In genomic region chr3:52396951-52397615, GRCm38 (mm10) we compare ENCODE assay signal across 13 mouse cellular contexts.
DNase-seq lines count a peak whose midpoint lies in the region; ATAC-seq and TF ChIP-seq lines count a peak whose summit lies in the region.
"Had no signal": no experiment of that assay in that cellular context is flagged by ENCODE, and none has a peak within 500 bp of the region (broad histone marks: within the 10 kb centered on the region; RNA-seq: fewer than 3 reads in every experiment).

No protein-coding gene starts in this region.

- no peak overlapping the region for H3K4me3 ChIP-seq in thymus, adult 2 months (ENCODE audit: control insufficient read depth, insufficient read depth, low read length)
- H3K4me3 ChIP-seq: erythroblast, embryonic 14.5 days; heart, embryonic 15.5 days had no signal

- no peak for TF ChIP-seq CTCF in thymus, adult 2 months (IDR thresholded peaks at IDR 0.05; ENCODE audit: borderline replicate concordance, control insufficient read depth, extremely low read depth, insufficient read depth, low read length, poor library complexity)

- H3K4me1 ChIP-seq in thymus, adult 2 months (replicated peaks; ENCODE audit: control insufficient read depth, insufficient read depth, low read length), result peaks cover 61% of the 10 kb centered on the region

- no peaks in the 10 kb centered on the region for H3K27me3 ChIP-seq in thymus, adult 2 months (ENCODE audit: control insufficient read depth, insufficient read depth, low read length)
- H3K27me3 ChIP-seq: heart, embryonic 15.5 days had no signal

- no peak for TF ChIP-seq POLR2A in thymus, adult 2 months (IDR thresholded peaks at IDR 0.05; ENCODE audit: control insufficient read depth, extremely low read depth, insufficient read depth, low read length, poor library complexity)

- intact Hi-C loops in heart, postnatal 25 days (cut with DNase I), result no loop called here

- DNase-seq in CD4-positive, CD25-positive, alpha-beta regulatory T cell, adult 2 months (ENCODE audit: low read depth, low spot score), result peak; percentile 42
- DNase-seq in T-cell, adult 2 months (ENCODE audit: low spot score), result peak; percentile 36
- DNase-seq in cerebellum, postnatal 14 days, result peak; percentile 73 to 85
- DNase-seq in thymus, adult 2 months, result peak; percentile 68
- no peak for DNase-seq in right cerebral cortex, adult 2 months (ENCODE audit: low spot score in 2 of 2)
- no peak for DNase-seq in heart, postnatal 25 days (ENCODE audit: low spot score)
- no peak for DNase-seq in lung, postnatal 10 days
- DNase-seq: kidney, adult 8-10 months; lung, embryonic 14.5 days had no signal

- no peaks in the 10 kb centered on the region for H3K36me3 ChIP-seq in thymus, adult 2 months (ENCODE audit: control insufficient read depth, insufficient read depth, low read length)
- H3K36me3 ChIP-seq: heart, embryonic 15.5 days had no signal

- H3K27ac ChIP-seq in thymus, adult 2 months (ENCODE audit: control insufficient read depth, insufficient read depth, low read length), result peak overlapping the region; percentile 47
- H3K27ac ChIP-seq: heart, embryonic 15.5 days; hindbrain, postnatal 0 days had no signal

- 69% methylated on average over 10 of the region's 10 CpGs for WGBS in thymus, adult 2 months

- no peak for ATAC-seq in CD4-positive, CD25-positive, alpha-beta regulatory T cell, adult 4 months
- ATAC-seq: hindbrain, postnatal 0 days had no signal

Comparison
In these comparisons a context has a peak if more than half of its experiments do, and no peak if none do; other contexts are left out.
1. DNase-seq: peak in CD4-positive, CD25-positive, alpha-beta regulatory T cell, adult 2 months (single experiment), T-cell, adult 2 months (single experiment), cerebellum, postnatal 14 days (2 of 2) and thymus, adult 2 months (single experiment); none in right cerebral cortex, adult 2 months (0 of 2), heart, postnatal 25 days (single experiment) and lung, postnatal 10 days (single experiment).